Mouse (Mus musculus) kidney, embryonic 16.5 days (tissue): Measurements from ENCODE around the gene Slc5a3. TPM values are rescaled to one million over a fixed set of nuclear protein-coding genes. Genes with fewer than 3 reads are reported as not detected.

Experiments used
- ATAC-seq: fragments of 200-750 bp; cut with Nextera tagmentation; 2 replicates; pipeline ENCODE4 v1.8.0; 2017; ENCODE audit warnings: moderate TSS enrichment; ENCODE audit not compliant: low FRiP score, low TSS enrichment
- H3K27ac ChIP-seq: fragments of 300-500 bp; sonication (generic); 2 replicates; pipeline ENCODE4 v1.5.1; 2014; ENCODE audit warnings: low read length
- H3K27me3 ChIP-seq: fragments of 300-500 bp; sonication (generic); 2 replicates; pipeline ENCODE4 v1.6.1; 2014; ENCODE audit warnings: low read length, control low read depth, mixed read lengths; ENCODE audit not compliant: insufficient read depth
- H3K36me3 ChIP-seq: fragments of 300-500 bp; sonication (generic); 2 replicates; pipeline ENCODE4 v1.6.1; 2014; ENCODE audit warnings: low read length, control low read depth, mixed read lengths; ENCODE audit not compliant: insufficient read depth
- H3K4me1 ChIP-seq: fragments of 300-500 bp; sonication (generic); 2 replicates; pipeline ENCODE4 v1.6.1; 2014; ENCODE audit warnings: low read length, control low read depth, mixed read lengths; ENCODE audit not compliant: insufficient read depth
- H3K4me2 ChIP-seq: fragments of 300-500 bp; sonication (generic); replicated peaks from 2 replicates; pipeline ENCODE4 v1.6.1; 2014; ENCODE audit warnings: low read depth, low read length
- H3K4me3 ChIP-seq: fragments of 300-500 bp; sonication (generic); 2 replicates; pipeline ENCODE4 v1.5.1; 2014; ENCODE audit warnings: mild to moderate bottlenecking, low read length
- H3K9ac ChIP-seq: fragments of 300-500 bp; sonication (generic); replicated peaks from 2 replicates; pipeline ENCODE4 v1.6.1; 2014; ENCODE audit warnings: low read length
- H3K9me3 ChIP-seq: fragments of 300-500 bp; sonication (generic); 2 replicates; pipeline ENCODE4 v1.6.1; 2016; ENCODE audit warnings: low read length, control low read depth
- WGBS: fragments of 180-500 bp; shearing (Covaris S2); extraction: QIAGEN DNeasy Blood & Tissue Kit; methylation state at CpG from one replicate; pipeline ENCODE4 v1.1.7; 2014; 5-methylcytosine and 5-hydroxymethylcytosine counted together
- polyA plus RNA-seq: library from polyadenylated mRNA; unstranded; fragments of >200 nt; fragmentation: Nextera tagmentation; extraction: Ambion mirVana; gene quantifications from 2 replicates; pipeline ENCODE4 v1.2.1, GENCODE M21; 2015

Gene Slc5a3
- polyA plus RNA-seq, 1 experiment from 2014 or later: 11.2 TPM

- no peak for ATAC-seq
- no peaks in the 10 kb centered on the region for H3K27me3 ChIP-seq
- no peaks in the 10 kb centered on the region for H3K36me3 ChIP-seq
- H3K27ac ChIP-seq: no peak overlapping the region
- no peaks in the 10 kb centered on the region; the same call in 1 of the 2 replicates for H3K4me1 ChIP-seq
- H3K9me3 ChIP-seq: no peaks in the 10 kb centered on the region
- no peak overlapping the region for H3K9ac ChIP-seq
- no peak overlapping the region for H3K4me3 ChIP-seq
- 89% methylated on average over 15 of the region's 15 CpGs for WGBS
- no peak overlapping the region for H3K4me2 ChIP-seq
Measured at GRCm38 (mm10) chr16:92136275-92136674, 78.2 kb downstream of the Slc5a3 start.

Other genes with a start within 250 kb of the Slc5a3 start
- 164 and 165 TPM in 2 replicates for gene Mrps6, start 52 bp upstream of the Slc5a3 start, polyA plus RNA-seq
- 0.15 TPM in 1 of 2 replicates, not detected in the other for gene Gm49711, start within 50 bp of the Slc5a3 start, polyA plus RNA-seq
- 0.21 TPM in 1 of 2 replicates, not detected in the other for gene Kcne2, start 234.1 kb downstream of the Slc5a3 start, polyA plus RNA-seq
- gene Smim11, start 243.0 kb downstream of the Slc5a3 start, polyA plus RNA-seq: 101 and 110 TPM in 2 replicates